ENCODE assay signal across 8 mouse cellular contexts in the genomic region with DNA sequence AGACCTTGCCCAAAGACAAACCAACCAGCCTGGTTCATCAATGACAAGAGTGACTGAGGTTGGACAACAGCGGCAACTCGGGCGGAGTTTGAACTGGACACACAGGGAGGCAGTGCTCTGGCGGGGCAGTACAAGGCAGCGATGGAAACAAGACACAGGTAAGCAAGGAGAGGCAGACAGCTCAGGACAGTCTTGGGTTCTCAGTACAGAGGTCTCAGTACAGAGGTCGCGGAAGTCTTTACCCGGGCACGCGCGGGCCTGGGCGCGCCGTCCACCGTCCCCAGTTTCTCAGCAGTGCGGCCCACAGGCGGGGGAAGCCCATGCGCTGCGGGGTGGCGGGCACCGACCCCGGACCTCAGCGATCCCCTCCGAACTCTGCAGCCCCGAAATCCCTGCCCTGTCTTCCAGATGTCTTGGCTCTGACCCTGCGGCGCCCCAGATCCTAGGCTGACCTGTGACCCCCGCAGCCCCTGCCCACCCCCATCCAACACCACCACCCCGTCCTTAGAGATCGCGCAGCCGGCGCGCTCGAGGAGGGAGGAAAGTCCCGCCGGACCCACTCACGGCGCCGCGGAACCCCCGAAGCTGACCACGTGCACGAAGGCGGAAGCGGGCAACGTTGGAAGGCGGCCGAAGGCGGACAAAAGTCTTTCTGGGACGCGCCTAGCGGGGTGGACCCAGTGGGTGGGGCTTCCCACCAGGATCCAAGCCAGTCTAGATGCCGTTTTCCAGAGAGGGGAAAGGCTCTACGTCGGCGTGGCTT. TPM values are rescaled to one million over a fixed set of nuclear protein-coding genes. Genes with fewer than 3 reads are reported as not detected.
DNase-seq lines count a peak whose midpoint lies in the region; ATAC-seq and TF ChIP-seq lines count a peak whose summit lies in the region.

Gene Pus1, minus strand, starts transcription at position 662 of the 763 bp plus-strand sequence.

- WGBS in hindbrain, embryonic 10.5 days, result under 1% methylated on average over 57 of the region's 57 CpGs
- WGBS in lung, postnatal 0 days, result under 1% methylated on average over 57 of the region's 57 CpGs

- no peaks in the 10 kb centered on the region for H3K9me3 ChIP-seq in hindbrain, embryonic 10.5 days
- H3K9me3 ChIP-seq in lung, postnatal 0 days (ENCODE audit: low read length), result no peaks in the 10 kb centered on the region

- H3K27ac ChIP-seq in hindbrain, embryonic 10.5 days, result peak within 1 kb of the TSS; percentile 91
- H3K27ac ChIP-seq in lung, postnatal 0 days (ENCODE audit: low read length), result peak within 1 kb of the TSS; percentile 43; the same call in 1 of the 2 replicates

- H3K27me3 ChIP-seq in hindbrain, embryonic 10.5 days (ENCODE audit: insufficient read depth, poor library complexity, severe bottlenecking), result no peaks in the 10 kb centered on the region
- no peaks in the 10 kb centered on the region for H3K27me3 ChIP-seq in lung, postnatal 0 days (replicated peaks; ENCODE audit: insufficient read depth, low read length)

- DNase-seq in MEL-GATA-1-ER (ENCODE audit: extremely low read depth, low read depth), result peak; percentile 71
- DNase-seq in cerebellum, adult 8-10 months, result peak; percentile 91
- DNase-seq in hindbrain, embryonic 10.5 days (ENCODE audit: low spot score), result peak; percentile 87
- peak; percentile 87 for DNase-seq in layer of hippocampus, adult 9-11 months
- peak; percentile 95 for DNase-seq in lung, postnatal 0 days (ENCODE audit: low spot score)
- DNase-seq in ovary, postnatal 14 days (ENCODE audit: low spot score), result peak; percentile 94
- DNase-seq in thymus, postnatal 14 days, result peak; percentile 87

- peak within 1 kb of the TSS; percentile 63 for H3K9ac ChIP-seq in lung, postnatal 0 days (replicated peaks; ENCODE audit: low read depth)

- peak within 1 kb of the TSS; percentile 97 for H3K4me2 ChIP-seq in lung, postnatal 0 days (replicated peaks; ENCODE audit: low read depth, low read length)

- peak within 1 kb of the TSS; percentile 98 for H3K4me3 ChIP-seq in hindbrain, embryonic 10.5 days
- peak within 1 kb of the TSS; percentile 71 for H3K4me3 ChIP-seq in lung, postnatal 0 days (ENCODE audit: low read depth, low read length)

- ATAC-seq in frontal cortex, adult (ENCODE audit: low TSS enrichment), result peak; percentile 74
- peak; percentile 97 for ATAC-seq in lung, postnatal 0 days

- TF ChIP-seq EP300 in lung, postnatal 0 days (IDR thresholded peaks at IDR 0.05), result no peak

- peaks cover 48% of the 10 kb centered on the region for H3K36me3 ChIP-seq in hindbrain, embryonic 10.5 days
- H3K36me3 ChIP-seq in lung, postnatal 0 days (ENCODE audit: insufficient read depth, low read length), result no peaks in the 10 kb centered on the region

- TF ChIP-seq CTCF in lung, postnatal 0 days (IDR thresholded peaks at IDR 0.05), result no peak

- peaks cover 32% of the 10 kb centered on the region for H3K4me1 ChIP-seq in hindbrain, embryonic 10.5 days (replicated peaks)
- H3K4me1 ChIP-seq in lung, postnatal 0 days (ENCODE audit: insufficient read depth, low read depth, low read length), result no peaks in the 10 kb centered on the region

RNA-seq across cellular contexts. Expression of gene Pus1, which starts in this region (rescaled TPM):
- polyA plus RNA-seq in hindbrain, embryonic 10.5 days (2016; fragmentation: Nextera tagmentation; extraction: Ambion mirVana), result 29.8 and 37.8 TPM in 2 replicates
- polyA plus RNA-seq in lung, postnatal 0 days (2015; fragmentation: Nextera tagmentation; extraction: Ambion mirVana), result 12.5 and 14.2 TPM in 2 replicates

Comparison
In these comparisons a context has a peak if more than half of its experiments do, and no peak if none do; other contexts are left out.
1. Peak in every context shown above with its lines: DNase-seq, ATAC-seq, H3K4me3 ChIP-seq and H3K27ac ChIP-seq.